Mouse (Mus musculus) ovary, postnatal 14 days (tissue): ENCODE data around the gene Hsdl2.
A peak's percentile ranks its signal among the peaks of the same experiment; 100 is the strongest.

ENCODE experiments used
- DNase-seq: peaks from one replicate; pipeline ENCODE4 v3.0.0; 2022; ENCODE audit warnings: low spot score

The Hsdl2 gene

DNA sequence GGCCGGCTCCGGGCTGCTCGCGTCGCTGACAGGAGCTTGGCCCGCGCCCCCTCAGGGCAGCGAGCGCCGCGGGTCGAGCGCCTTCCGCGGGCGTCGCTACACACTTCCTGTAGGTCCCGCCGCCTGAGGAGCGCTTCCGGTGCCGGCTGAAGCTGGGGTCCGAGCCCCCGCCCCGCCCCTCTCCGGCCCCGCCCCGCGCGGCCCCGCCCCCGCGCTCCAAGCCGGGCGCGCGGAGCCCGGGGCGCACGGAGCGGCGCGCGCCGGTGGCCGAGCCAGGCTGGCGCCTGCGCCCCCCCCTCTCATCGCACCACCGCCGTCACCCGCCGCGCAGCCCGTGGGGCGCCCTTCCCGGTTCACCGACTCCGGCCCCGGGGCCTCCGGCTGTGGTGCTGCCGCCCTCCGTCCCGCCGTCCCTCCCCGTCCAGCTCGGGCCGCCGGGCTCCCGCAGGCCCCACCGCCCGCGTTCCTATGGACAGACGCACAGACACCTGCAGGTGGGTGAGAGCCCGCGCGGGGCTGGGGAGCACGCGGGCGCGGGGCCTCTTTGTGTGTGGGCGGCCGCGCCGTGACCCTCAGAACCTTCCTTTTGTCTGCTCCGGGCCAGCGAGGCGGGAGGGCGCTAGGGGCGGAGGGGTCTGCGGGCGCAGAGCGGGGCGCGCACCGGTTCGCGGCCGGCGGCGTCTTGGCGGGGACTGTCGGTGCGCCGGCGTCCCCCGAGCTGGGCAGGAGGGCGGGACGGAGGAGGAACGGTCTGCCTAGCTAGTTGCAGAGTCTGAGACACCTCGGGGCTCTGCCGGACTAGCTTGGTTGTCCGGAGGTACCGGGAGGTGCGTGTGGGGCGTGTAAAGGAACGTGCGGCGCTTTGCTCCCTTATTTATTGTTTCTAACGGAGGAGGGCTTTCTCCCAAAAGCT is 44.9 kb downstream of the Hsdl2 start, which contains the start of gene E130308A19Rik:
Gene E130308A19Rik (plus strand): TSS at position 214 of the 913 bp plus-strand sequence.
- peak; percentile 52 for DNase-seq

DNA sequence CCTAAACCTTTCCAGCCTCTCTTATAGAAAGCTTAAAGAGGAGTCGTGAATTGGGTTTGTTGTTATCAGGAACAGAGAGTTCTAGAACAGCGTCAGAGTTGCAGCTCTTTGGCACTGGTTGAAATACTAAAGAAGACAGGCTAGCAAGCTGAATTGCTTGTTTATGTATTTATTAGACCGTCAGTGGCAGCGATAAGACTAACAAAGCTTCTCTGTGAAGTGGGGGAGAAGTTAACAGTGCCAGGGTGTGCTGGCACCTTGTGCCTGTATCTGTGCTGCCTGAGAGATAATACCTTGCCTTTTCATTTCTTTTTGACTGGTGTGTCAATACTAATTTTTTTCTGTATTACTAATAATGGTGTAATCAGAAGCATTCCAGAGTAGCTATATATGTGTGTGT is 46.9 kb downstream of the Hsdl2 start:
- DNase-seq = no peak

DNA sequence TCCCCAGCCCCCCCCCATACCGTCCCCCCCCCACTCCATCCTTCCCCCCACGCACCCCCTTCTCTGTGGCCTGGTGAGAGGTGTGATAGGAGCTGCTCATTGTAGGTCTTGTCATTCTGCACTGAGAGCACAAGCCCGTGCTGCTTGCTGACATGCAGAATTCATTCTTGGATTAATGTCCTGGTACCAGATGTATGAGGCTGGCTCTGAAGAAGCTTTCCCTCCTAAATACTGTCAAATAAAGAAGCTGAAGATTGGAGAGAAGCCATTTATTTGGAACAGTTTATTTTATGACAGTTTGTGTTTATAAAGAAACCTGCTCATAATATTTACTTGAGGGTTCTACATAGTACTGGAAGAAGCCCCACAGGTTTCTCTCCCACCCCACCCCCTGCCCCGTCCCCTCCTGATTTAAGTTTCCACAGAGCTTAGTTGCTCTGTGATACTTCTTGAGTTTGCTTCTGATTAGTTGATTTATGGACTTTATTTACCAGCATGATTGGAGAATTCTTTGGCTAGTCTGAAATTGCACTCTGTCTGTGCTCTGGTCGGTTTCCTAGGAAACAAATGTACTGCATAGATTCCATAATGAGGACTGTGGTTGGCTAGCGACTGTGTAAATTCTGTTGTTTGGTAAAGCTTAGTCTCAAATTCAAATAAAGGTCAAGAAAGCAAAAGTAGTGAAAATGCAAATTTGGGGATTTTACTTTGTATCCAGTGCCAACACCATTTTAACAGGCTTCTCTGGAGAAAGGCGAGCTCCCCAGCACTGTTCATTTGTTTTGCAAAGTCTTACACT is 47.9 kb downstream of the Hsdl2 start:
- DNase-seq = no peak

DNA sequence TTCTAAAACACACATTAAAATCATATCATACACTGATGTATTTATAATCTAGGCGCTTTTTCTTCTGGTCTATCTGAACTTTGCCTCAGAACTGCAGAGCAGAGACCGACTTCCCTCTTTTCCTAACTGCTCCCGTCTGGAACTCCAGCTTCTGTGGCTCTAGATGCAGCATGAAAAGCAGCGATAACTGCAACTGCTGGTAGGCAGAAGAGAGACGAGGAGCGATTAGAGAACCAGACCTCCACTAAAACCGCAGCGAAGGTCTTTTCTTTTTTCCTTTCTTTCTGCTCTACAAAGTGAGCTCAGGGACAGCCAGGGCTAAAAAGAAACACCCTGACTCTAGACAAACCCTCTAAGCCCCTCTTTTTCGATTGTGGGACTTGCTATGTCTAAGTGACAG is 48.8 kb downstream of the Hsdl2 start:
- no peak for DNase-seq

DNA sequence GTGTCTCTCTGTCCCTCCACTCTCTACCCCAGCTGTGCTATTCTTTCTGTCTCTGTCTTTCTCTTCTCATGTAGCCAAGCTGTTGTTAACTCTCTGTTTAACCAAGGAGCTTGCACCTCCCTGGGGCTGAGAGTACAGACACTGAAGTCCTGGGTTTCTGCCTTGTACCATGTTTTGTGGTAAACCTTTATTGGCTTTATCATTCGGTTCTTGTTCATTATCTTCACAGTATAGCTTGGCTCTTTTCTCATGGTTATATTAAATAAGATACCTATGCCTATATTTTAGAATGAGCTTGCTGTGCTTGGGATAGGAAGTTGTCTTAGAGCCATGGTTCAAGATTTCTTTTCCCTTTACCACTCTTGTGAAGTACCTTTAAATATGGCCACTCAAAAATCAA is 53.2 kb downstream of the Hsdl2 start:
- no peak for DNase-seq

DNA sequence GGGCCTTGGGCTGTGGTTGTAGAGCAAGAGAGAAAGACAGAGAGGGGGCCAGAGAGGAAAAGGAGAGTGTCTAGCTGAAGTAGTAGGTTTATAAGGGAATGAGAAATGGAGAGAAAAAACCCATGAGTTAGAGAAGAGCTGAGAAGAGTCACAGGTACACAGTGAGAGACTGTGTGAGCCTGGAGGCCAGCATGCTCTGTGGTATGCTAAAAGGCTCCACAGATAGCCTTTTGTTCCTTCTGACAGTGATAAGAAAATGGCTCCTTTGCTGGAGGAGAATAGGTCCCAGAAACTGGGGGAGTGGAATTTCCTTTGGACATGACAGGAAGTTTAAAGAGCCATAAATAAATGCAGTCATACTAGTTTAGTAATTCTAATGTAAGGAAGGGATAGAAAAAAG is 57.8 kb downstream of the Hsdl2 start:
- no peak for DNase-seq

DNA sequence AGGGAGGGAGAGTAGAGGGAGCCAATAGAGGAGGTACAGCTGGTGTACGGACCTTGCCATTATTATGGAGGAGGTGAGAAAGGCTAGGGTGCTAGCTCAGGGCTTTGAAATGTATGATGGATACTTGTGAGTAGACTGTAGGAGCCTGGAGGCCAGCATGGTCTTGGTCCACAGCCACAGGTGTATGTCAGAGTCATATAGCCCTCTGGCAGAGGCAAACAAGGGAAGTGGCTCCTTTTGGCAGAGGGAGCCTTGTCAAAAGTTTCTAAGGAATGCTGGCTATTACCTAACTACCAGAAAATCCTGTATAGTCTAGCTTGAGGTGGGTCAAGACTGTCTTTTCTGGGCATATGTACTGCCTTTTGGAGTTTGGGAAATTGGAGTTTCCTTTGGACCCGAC is 59.4 kb downstream of the Hsdl2 start:
- DNase-seq = no peak

DNA sequence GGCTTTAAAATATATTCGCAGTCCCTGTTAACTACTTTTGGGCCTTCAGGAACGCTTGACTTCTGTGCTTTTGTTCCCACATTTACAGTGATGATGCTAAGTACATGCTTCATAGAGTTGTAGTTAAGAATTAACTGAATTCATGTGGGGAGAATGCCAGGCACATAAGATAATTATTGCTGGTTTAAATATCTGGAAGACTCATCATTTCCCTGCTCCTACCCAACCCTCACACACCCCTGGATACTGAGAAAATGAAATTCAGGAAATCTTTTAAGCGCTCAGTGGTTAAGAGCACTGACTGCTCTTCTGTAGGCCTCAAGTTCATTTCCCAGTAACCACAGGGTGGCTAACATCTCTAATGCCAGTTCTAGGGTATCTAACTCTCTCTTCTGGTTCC is 60.7 kb downstream of the Hsdl2 start:
- no peak for DNase-seq

DNA sequence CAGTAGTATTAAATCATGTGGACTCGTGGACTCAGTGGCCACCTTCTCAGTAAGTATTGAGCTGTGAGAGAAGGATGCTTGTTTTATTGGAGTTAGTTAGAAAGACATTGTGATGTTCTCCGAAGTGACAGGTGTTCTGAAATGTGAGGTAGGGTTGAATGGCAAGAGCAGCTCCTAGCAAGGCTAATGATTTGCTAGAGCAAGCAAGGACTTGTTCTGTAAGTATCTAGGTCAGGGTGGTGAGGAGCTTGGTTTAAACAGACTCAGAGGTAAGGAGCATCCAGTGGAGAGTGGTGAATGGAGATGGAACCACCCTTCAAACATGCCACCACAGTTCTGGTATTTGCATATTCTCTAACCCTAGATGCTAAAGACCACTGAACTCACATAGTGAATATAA is 61.3 kb downstream of the Hsdl2 start:
- no peak for DNase-seq

DNA sequence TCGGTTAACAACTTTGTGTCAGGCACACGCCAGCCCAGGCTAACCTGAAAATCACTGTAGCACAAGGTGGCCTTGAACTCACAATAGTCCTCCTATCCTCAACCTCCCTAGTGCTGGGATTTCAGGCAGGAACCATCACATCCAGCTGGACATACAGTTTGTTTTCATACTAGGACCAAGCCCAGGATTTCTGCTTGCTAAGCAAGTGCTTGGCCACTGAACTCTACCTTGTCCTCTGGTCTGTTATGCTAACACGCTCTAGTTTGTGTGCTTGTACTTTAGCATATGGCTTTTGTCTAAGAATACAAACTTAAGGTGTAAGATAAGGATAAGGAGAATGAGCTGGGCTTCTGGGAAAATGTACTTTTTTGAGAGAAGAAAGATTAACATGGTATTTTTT is 63.1 kb downstream of the Hsdl2 start:
- no peak for DNase-seq

DNA sequence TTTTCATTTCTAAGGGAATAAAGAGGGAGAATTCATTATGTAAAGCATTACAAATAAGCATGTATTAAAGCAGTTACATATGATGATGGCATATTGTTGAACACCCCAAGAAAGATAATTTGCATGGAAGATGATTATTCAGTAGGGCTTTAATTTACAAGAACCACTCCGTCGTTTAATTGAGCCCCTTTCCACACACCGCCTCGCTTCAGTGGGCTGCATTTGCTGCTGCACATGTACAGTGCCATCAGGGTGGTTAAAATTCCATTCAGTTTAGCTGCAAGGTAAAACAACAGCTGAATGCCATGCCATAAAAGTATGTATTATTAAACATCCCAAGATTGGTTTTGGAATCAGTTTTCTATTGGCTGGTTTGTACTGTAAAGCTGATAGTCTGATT is 63.6 kb downstream of the Hsdl2 start:
- no peak for DNase-seq

DNA sequence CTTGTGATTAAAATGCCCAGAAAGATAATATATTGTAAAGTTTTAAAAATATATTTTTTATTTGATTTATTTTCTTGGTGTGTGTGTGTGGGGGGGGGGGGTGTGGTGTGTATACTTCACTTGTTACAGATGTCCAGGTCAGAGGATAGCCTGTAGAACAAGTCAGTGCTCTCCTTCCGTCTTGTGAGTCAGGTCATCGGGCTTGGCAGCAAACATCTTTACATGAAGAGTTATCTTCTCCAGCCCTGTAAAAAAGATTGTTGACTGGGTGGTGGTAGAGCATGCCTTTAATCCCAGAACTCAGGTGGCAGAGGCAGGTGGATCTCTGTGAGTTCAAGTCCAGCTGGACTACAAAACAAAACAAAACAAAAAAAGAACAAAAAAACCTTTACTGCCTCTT is 64.2 kb downstream of the Hsdl2 start:
- no peak for DNase-seq

DNA sequence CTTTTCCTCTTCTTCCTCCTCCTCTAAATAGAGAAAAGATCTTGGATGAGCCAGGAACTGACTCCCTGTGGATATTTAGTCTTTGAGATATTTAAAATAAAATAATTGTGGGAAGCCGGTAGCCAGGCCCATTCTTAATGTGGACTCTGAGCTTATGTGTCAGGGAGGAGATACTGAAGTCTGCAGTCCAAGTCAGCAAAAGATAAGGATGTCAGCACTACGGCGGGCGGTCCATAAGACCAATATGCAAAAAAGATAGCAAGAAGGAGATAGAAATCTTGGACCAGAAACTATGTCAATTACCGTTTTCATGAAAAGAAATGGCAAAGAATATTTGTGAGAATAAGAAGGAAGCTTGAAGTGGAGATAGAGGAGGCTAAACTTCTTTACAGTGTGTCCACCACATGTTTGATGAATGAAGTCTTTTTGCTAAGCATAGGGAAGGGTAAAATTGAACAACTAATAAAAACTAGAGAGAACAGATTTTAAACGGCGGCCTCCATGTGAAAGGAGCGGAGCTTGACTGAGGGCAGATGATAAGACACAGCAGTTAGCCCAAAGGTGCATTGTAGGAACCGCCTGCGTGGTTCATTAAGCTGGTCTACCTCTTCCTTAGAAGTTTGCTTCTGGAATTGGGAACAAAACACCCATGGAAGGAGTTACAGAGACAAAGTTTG is 64.8 kb downstream of the Hsdl2 start:
- DNase-seq = no peak

DNA sequence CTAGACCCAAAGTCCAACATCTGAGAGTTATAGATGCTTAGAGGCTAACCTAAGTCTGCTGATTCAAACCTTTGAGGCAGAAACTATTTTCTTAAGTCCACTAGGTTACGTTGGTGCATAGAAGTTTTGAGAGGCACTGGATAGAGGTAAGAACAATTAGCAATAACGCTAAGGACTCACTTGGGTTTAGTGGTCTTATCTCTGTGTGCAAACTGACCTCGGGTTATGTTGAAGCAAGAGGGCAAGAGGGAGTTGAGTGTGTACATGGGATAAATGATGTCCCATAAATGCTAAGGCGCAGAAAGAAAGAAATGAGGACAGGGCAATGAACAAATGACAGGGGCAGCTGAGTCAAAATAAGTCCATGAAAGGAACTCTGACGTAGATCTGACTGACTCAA is 67.8 kb downstream of the Hsdl2 start:
- no peak for DNase-seq

DNA sequence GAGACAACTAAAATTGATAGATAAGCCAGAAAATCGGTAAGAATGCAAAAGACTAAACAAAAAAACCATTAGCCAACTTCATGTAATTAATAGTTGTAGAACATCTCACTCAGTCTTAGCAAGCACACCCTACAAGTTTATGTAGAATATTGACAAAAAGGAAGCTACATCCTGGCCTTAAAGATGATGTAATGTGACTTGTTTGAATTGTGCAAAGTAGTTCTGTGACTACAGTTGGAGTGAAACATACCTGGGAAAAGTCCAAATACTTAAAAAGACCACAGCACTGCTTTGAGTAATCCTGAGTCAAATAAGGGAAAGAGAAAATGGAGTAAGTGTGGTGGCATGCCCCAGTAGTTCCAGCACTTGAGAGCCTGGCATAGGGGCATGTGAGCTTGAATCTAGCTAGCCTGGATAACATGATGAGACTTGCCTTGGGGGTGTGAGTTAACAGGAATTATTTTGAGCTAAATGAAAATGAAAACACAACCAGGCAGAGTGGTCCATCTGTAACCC is 70.9 kb downstream of the Hsdl2 start:
- DNase-seq = no peak

DNA sequence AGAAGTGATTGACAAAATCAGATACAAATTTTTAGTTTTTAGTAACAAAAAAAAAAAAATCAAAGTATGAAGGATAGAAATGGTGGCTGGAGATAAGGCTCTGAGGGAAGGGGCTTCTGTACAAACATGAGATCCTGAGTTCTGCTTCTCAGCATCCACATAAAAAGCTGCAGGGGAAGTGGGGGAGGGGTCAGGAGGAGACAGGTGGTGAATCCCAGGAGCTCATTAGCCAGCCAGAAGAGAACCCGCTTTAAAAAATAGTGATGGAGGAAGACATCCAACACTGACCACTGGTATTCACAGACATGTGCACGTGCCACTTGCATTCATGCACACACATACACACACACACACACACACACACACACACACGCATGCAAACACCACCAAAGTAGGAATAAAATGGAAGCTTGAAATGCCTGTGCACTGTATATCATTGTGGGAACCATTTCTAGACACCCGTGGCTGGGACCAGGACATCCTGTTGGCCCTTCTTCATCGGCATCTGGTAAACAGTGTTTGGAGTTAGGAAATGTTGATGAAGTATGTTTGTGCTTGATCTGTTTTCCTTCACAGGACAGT is 74.8 kb downstream of the Hsdl2 start:
- no peak for DNase-seq

DNA sequence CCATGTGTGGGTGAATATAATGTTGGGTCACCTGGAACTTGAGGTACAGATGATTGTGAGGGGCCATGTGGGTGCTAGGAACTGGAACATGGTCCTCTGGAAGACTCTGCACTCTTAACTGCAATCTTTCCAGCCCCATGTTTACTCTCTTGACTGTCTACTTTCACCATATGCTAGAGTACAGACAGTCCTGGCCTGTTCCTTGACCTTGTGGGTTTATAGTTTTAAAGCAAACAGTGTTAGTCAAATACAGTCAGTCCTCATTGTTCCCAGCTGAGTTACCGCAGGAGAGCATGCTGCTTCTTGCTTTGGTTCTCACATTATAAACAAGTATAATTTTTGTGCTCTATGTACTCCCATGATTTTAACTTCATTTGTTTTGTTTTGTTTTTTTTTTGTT is 80.8 kb downstream of the Hsdl2 start:
- no peak for DNase-seq

DNA sequence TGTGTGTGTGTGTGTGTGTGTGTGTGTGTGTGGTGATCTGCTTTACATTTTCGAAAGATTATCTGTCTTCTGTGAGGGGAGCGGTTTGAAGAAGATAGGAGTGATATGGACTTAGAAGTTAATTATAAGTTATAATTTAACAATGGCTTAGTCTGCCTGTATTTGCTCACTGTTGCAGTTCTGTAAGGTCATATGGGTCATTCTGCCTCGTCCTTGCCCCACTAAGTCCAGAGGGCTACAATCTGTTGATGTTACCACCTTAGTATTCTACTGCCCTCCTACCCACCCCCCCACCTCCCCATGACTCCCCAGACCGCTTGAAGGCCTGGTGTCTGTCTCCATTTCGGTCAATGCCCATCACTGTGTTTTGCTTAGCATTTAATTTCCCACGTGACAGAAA is 82.1 kb downstream of the Hsdl2 start:
- no peak for DNase-seq

DNA sequence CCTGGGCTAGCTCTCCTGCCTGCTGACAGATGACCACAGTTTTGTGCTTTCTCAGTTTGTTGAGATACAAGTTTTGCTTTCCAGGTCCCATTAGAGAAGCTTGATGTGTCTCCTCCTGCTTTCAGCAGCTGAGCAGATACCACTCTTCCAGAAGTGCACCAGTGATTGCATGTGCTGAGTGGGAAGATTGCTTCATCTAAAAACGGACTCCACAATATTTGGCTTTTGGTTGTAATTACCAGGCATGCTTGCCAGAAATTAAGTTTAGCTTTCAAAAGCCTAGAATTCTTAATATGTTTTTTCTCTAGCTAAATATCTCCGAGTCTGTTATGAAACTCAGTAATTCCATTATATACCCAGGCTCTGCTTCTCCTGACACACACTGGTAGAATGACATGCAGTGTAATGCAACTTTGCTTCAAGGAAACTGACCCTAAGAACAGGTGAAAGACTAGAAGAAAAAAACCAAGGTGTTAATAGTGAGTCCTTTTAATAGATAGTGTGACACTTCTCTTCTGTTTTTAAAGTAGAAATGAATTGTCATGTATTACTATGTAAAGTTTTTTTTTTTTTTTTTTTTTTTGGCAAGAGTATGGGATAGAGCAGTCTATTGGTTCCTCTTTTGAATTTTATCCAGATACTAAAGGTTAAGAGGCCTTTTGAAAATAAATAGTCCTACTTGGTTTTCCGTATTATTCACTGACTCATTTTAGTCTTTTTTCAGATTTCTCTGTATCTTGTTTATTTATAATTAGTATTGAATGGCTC is 85.4 kb downstream of the Hsdl2 start:
- no peak for DNase-seq

DNA sequence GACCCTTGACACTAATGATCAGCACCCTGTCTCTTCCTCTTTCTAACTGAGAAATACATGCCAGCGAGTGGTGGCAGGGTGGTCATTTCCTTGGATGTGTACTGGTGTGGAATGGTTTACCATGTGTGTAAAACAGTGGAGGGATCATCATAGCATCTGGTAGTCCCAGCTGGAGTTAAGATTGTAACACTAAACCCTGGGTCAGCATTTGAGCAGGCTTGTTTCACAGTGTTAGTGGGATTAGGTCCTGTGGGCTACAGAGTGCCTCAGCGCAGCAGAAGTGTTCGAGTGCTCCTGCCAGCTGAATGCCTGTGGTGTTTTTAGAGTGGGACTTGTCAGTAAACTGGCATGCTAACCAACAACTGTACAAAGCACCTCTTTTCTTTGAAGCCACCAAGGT is 86.7 kb downstream of the Hsdl2 start:
- no peak for DNase-seq
